Mouse (Mus musculus) lung, postnatal 0 days (tissue): ENCODE measurements around the gene Hoxd8.

ENCODE experiments used
- CTCF ChIP-seq: IDR thresholded peaks from 2 replicates; pipeline ENCODE4 v1.5.1; 2016; ENCODE audit warnings: antibody characterized with exemption, mild to moderate bottlenecking
- EP300 ChIP-seq: IDR thresholded peaks from 2 replicates; pipeline ENCODE4 v1.6.1; 2016; ENCODE audit warnings: antibody characterized with exemption, mild to moderate bottlenecking, control low read depth

- no peak for TF ChIP-seq CTCF
- TF ChIP-seq EP300 = no peak
Measured at GRCm38 (mm10) chr2:74747661-74748141, 43.3 kb downstream of the Hoxd8 start.
